Mouse (Mus musculus) liver, embryonic 11.5 days (tissue): ENCODE results near the gene Rras. TPM values are rescaled to one million over a fixed set of nuclear protein-coding genes. Genes with fewer than 3 reads are reported as not detected.

Source experiments
- ATAC-seq: fragments of 200-750 bp; cut with Nextera tagmentation; replicated peaks from 2 replicates; pipeline ENCODE4 v1.8.0; 2017; ENCODE audit warnings: moderate number of reproducible peaks, mild to moderate bottlenecking, moderate TSS enrichment, moderate library complexity; ENCODE audit not compliant: low FRiP score
- DNase-seq: peaks from one replicate; pipeline ENCODE4 v3.0.0-alpha.2; 2017; ENCODE audit warnings: low spot score
- H3K27ac ChIP-seq: fragments of 300-500 bp; sonication (generic); 2 replicates; pipeline ENCODE4 v1.5.1; 2014; ENCODE audit warnings: mild to moderate bottlenecking, low read depth, low read length, control low read depth
- H3K27me3 ChIP-seq: fragments of 300-500 bp; sonication (generic); replicated peaks from 2 replicates; pipeline ENCODE4 v1.6.1; 2014; ENCODE audit warnings: low read length, mixed read lengths; ENCODE audit not compliant: control insufficient read depth, insufficient read depth
- H3K36me3 ChIP-seq: fragments of 300-500 bp; sonication (generic); 2 replicates; pipeline ENCODE4 v1.6.1; 2014; ENCODE audit warnings: mild to moderate bottlenecking, low read length, moderate library complexity, mixed read lengths; ENCODE audit not compliant: control insufficient read depth, insufficient read depth
- H3K4me1 ChIP-seq: fragments of 300-500 bp; sonication (generic); replicated peaks from 2 replicates; pipeline ENCODE4 v1.6.1; 2014; ENCODE audit warnings: low read length, mixed read lengths; ENCODE audit not compliant: control insufficient read depth, insufficient read depth
- H3K4me2 ChIP-seq: fragments of 300-500 bp; sonication (generic); 2 replicates; pipeline ENCODE4 v1.6.1; 2014; ENCODE audit warnings: mild to moderate bottlenecking, control low read depth, moderate library complexity
- H3K4me3 ChIP-seq: fragments of 300-500 bp; sonication (generic); 2 replicates; pipeline ENCODE4 v1.5.1; 2014; ENCODE audit warnings: low read depth, low read length, control low read depth
- H3K9ac ChIP-seq: fragments of 300-500 bp; sonication (generic); 2 replicates; pipeline ENCODE4 v1.6.1; 2014; ENCODE audit warnings: low read depth, low read length, control low read depth
- H3K9me3 ChIP-seq: fragments of 300-500 bp; sonication (generic); 2 replicates; pipeline ENCODE4 v1.6.1; 2016; ENCODE audit warnings: low read length, inconsistent platforms, mixed read lengths; ENCODE audit not compliant: control insufficient read depth
- WGBS: fragments of 180-500 bp; shearing (Covaris S2); extraction: QIAGEN DNeasy Blood & Tissue Kit; methylation state at CpG from one replicate; pipeline ENCODE4 v1.1.7; 2014; 5-methylcytosine and 5-hydroxymethylcytosine counted together
- polyA plus RNA-seq: library from polyadenylated mRNA; unstranded; fragments of >200 nt; fragmentation: Nextera tagmentation; extraction: Ambion mirVana; gene quantifications from 2 replicates; pipeline ENCODE4 v1.2.1, GENCODE M21; 2014

Gene Rras
- polyA plus RNA-seq, 1 experiment from 2014 or later: 21.6 TPM

DNA sequence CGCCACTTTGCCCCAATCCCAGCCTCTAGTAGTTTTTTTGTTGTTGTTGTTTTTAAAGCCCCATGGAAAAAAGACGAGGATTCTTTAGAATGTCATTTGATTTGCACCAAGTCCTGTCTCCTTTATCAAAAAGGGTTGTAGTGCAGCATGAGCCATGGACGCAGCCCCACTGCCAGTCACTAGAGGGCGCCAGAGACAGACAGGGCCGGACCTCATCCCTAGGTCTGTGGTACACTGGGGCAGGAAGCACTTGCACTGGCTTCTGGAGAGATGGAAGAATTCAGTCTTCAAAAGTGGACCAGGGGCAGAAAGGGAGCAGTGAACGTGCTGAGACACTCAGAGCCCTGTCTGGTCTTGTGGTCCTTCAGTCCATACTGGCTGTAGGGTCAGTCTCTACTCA is 34.7 kb upstream of the Rras start:
- Histone ChIP-seq H3K4me2 (no peak overlapping the region; the same call in 1 of the 2 replicates), H3K4me3 (no peak overlapping the region; the same call in 1 of the 2 replicates), H3K27me3 (no peaks in the 10 kb centered on the region), H3K9me3 (no peaks in the 10 kb centered on the region), H3K9ac (no peak overlapping the region), H3K27ac (no peak overlapping the region), H3K4me1 (peaks cover 21% of the 10 kb centered on the region), H3K36me3 (peaks cover 43% of the 10 kb centered on the region)
- DNase-seq (peak; percentile 83), ATAC-seq (no peak)
- 31% methylated on average over 6 of the region's 6 CpGs for WGBS

- ATAC-seq: no peak
- Histone ChIP-seq H3K27me3 (no peaks in the 10 kb centered on the region), H3K4me3 (peak overlapping the region; percentile 97), H3K9me3 (no peaks in the 10 kb centered on the region), H3K9ac (peak overlapping the region; percentile 42; the same call in 1 of the 2 replicates), H3K36me3 (peaks cover 34% of the 10 kb centered on the region), H3K4me1 (peaks cover 25% of the 10 kb centered on the region), H3K27ac (peak overlapping the region; percentile 36; the same call in 1 of the 2 replicates), H3K4me2 (peak overlapping the region; percentile 77)
- 81% methylated on average over 7 of the region's 7 CpGs for WGBS
- DNase-seq: no peak
These were observed 33.6 kb upstream of the Rras start for GRCm38 (mm10) chr7:44983944-44984832.

- Histone ChIP-seq H3K4me3 (peak overlapping the region; percentile 97), H3K9ac (peak overlapping the region; percentile 99), H3K27me3 (no peaks in the 10 kb centered on the region), H3K4me1 (peaks cover 25% of the 10 kb centered on the region), H3K27ac (no peak overlapping the region; the same call in 1 of the 2 replicates), H3K4me2 (peak overlapping the region; percentile 77), H3K36me3 (peaks cover 28% of the 10 kb centered on the region), H3K9me3 (no peaks in the 10 kb centered on the region)
- WGBS: 43% methylated on average over 3 of the region's 3 CpGs
- ATAC-seq (no peak), DNase-seq (no peak)
These were observed 33.0 kb upstream of the Rras start for GRCm38 (mm10) chr7:44984833-44985164.

- Histone ChIP-seq H3K27me3 (no peaks in the 10 kb centered on the region), H3K4me1 (peaks cover 25% of the 10 kb centered on the region), H3K27ac (peak overlapping the region; percentile 95), H3K9ac (peak overlapping the region; percentile 99), H3K9me3 (no peaks in the 10 kb centered on the region), H3K4me3 (peak overlapping the region; percentile 97), H3K4me2 (peak overlapping the region; percentile 77), H3K36me3 (peaks cover 24% of the 10 kb centered on the region)
- DNase-seq (peak; percentile 81), ATAC-seq (0 out of 2 replicates have a peak, but pooled peaks have one; percentile 11)
- under 1% methylated on average over 44 of the region's 45 CpGs for WGBS
These were observed 32.1 kb upstream of the Rras start for GRCm38 (mm10) chr7:44985595-44986191.

- peak within 1 kb of the TSS; percentile 99 for H3K9ac ChIP-seq
- H3K4me3 ChIP-seq: peak within 1 kb of the TSS; percentile 97
- no peaks in the 10 kb centered on the region for H3K9me3 ChIP-seq
- 1% methylated on average over 42 of the region's 42 CpGs for WGBS
- peaks cover 23% of the 10 kb centered on the region for H3K36me3 ChIP-seq
- H3K4me1 ChIP-seq: peaks cover 25% of the 10 kb centered on the region
- no peaks in the 10 kb centered on the region for H3K27me3 ChIP-seq
- H3K27ac ChIP-seq: peak within 1 kb of the TSS; percentile 95
- peak; percentile 94 for DNase-seq
- H3K4me2 ChIP-seq: peak within 1 kb of the TSS; percentile 77
- peak; percentile 94 for ATAC-seq
These were observed 31.4 kb upstream of the Rras start, which contains the start of gene Prmt1 for GRCm38 (mm10) chr7:44986192-44986878. Prmt1 (minus strand) TSS chr7:44986568.

DNA sequence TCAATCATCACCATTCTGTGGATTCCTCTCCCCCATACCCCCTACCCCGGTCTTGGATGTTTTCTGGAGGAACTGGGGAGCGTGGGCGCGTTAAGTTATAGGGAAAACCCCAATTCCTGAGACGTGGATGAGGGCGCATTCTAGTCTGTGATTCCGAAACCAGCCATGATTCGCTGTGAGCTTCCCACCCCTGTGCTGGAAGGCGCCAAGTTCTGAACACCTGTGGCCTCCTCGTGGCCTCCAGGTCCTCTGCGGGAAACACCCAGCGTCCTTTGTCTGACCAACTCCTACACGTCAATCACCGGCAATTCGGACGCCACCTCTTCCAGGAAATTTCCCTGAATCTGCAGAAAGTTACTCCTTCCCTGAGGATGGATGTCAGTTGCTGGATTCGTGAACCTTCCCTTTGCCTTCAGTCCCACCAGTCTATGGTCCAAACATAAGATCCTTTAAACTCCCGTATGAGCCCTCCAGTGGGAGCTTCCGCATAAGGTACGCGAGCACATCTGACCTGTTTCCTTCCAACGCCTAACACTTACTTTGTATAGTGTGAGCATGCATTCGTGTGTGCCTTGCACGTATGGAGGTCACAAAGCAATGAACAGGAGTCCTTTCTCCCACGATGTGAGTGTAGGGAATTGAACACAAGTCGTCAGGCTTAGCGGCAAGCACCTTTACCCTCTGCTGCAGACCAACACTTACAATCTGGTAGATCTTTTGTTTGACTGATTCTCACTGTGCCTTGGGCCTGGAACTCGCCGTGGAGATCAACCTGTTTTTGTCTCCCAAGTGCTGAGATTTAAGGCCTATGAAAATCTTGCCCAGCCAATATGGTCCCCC is 30.7 kb upstream of the Rras start:
- Histone ChIP-seq H3K9me3 (no peaks in the 10 kb centered on the region), H3K9ac (peak overlapping the region; percentile 74), H3K36me3 (peaks cover 20% of the 10 kb centered on the region), H3K27me3 (no peaks in the 10 kb centered on the region), H3K4me3 (peak overlapping the region; percentile 97), H3K4me2 (peak overlapping the region; percentile 75), H3K4me1 (peaks cover 25% of the 10 kb centered on the region), H3K27ac (peak overlapping the region; percentile 77)
- under 1% methylated on average over 29 of the region's 29 CpGs for WGBS
- ATAC-seq (peak; percentile 18; the same call in 1 of the 2 replicates), DNase-seq (no peak)

DNA sequence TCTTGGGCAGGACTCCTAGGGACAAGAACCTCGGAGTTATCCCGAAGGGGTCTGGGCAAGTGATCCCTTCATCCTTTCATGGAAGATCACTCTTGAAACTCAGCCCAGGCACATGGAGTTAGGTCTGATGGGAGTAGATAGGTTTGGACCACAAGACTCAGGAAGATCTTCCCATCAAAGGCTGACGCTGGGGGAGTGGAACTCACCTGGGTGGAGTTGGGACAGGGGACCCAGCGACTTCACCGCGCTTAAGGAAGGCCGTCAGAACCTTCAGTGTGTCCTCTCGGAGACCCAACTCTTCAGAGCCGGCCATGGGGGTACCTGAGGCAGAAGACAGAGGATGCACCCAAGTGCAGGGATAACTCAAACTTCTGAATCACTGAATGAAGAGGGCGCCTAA is 21.1 kb upstream of the Rras start:
- 15% methylated on average over 10 of the region's 10 CpGs for whole genome bisulfite sequencing
- peak overlapping the region; percentile 80 for H3K4me3 ChIP-seq
- peak overlapping the region; percentile 94 for H3K27ac ChIP-seq
- H3K27me3 ChIP-seq: no peaks in the 10 kb centered on the region
- H3K9ac ChIP-seq: peak overlapping the region; percentile 94
- peak overlapping the region; percentile 99 for H3K4me2 ChIP-seq
- no peaks in the 10 kb centered on the region for H3K9me3 ChIP-seq
- DNase-seq (no peak), ATAC-seq (no peak)
- peaks cover 29% of the 10 kb centered on the region for H3K4me1 ChIP-seq
- H3K36me3 ChIP-seq: peaks cover 29% of the 10 kb centered on the region
